Mouse (Mus musculus): Measurements from ENCODE around the gene Crybb3. TPM values are rescaled to one million over a fixed set of nuclear protein-coding genes. Genes with fewer than 3 reads are reported as not detected.

Gene Crybb3
- total RNA-seq, 4 experiments from 2014 or later, result 0.41 to 0.83 TPM; not detected in 2

DNA sequence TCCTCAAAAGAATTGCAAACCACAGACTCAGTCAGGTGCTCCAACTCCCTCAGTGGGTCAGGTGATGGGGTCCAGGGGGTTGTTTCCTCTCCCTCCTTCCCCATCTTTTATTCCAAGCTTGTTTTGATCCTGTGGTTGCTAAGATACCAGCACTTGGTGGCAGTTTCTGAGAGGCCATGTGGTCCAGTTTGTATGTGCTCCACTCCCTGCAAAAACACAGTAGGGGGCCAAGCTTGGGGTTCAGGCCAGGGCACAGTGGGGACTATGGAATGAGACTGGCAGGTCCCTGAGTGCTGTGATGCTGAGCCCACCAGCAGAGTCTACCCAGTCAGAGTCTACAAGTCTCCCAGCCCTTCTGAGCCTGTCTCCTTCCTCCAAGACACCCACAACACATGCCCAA lies 31.5 kb downstream of the Crybb3 start:
- DNase-seq (ENCODE audit: low spot score in 2 of 2), result no peak

- no peak for DNase-seq (ENCODE audit: low spot score in 2 of 2)
These were observed 35.7 kb downstream of the Crybb3 start for GRCm38 (mm10) chr5:113045511-113046273.

DNA sequence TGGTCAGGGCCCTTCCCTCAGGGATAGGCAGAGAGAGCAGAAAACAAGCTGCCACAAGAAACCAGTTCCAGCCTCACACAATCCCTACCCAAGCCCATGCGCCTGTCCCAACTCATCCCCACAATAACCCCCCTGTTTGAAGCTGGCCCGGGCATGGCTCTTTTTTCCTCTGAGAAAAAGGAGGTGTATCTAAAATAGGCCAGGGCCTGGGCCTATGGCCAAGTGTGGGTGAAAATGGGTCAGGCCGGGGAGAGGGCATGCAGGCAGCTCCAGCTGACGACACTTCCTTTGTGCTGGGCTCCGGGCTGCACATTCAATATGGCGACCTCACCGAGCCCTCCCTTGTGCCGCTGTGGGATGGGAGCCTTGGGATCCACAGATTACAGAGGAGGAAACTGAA lies 37.9 kb downstream of the Crybb3 start:
- peak; percentile 36 to 59 for DNase-seq (ENCODE audit: low spot score in 2 of 2)

- peak; percentile 37 to 78 for DNase-seq (ENCODE audit: low spot score in 2 of 2)
These were observed 39.8 kb downstream of the Crybb3 start for GRCm38 (mm10) chr5:113041567-113042071.

- DNase-seq (ENCODE audit: low spot score in 2 of 2), result no peak
These were observed 40.6 kb downstream of the Crybb3 start for GRCm38 (mm10) chr5:113040776-113041175.

DNA sequence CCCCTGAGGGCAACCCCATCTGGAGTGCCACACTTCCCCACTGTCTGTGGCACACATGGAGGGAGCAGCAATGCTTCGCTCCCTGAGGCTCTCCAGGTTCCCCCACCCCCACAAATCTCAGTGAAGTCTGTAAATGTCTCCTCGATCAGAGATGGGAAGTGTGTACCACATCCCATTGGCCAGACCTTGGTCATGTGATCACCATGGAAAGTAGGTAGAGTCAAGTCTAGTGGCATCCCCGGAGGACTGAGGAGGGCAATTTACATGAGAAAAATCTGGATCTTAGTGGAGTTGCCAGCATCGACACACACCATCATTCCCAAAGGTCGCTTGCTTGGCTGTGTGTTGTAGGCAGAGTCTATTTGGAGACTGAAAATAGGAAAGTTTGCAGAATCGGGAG lies 42.8 kb downstream of the Crybb3 start:
- no peak for DNase-seq (ENCODE audit: low spot score in 2 of 2)

DNA sequence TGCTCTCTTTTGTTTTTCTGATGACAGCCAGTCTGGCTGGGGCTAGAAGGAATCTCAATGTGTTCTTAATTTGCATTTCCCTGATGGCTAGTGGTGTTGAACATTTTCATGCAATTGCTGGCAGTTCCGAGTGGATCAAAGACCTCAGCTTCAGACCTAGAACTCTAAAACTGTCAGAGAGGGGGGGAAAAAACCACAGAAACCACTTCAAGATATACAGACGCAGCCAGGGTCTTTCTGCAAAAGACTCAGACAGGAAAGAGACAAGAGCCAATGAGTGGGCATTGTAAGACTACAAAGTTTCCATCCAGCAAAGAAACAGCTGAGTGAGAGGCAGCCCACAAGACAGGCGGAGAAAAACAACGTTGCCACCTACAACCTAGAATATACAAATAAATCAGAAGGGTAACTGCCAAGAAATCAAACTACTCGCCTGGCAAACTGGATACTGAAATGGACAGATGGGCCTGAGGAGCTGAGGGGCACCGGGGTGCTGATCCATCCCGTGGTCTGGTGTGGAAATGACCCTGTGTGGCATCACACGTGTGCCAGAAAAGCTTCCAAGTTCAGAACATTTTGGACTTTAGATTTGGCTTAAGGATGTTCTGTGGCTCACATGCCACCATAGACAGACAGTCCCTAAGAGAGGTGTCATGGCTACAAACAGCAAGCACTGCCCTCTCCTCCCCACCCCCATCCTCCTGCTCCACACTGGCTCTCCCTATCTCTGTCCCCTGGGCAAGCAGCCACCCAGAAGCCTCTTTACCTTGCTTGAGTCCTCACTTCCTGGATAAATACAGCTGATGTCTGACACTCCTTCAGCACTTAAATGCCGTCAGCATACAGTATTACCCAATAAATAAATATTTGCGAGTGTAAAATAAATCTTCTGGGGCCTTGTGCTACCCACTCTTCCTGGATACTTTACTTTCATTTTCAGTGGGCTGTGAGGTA lies 46.0 kb downstream of the Crybb3 start:
- DNase-seq (ENCODE audit: low spot score in 2 of 2), result no peak

GRCm38 (mm10) chr5:113031201-113031754 lies 50.1 kb downstream of the Crybb3 start:
- DNase-seq (ENCODE audit: low spot score in 2 of 2), result no peak

DNA sequence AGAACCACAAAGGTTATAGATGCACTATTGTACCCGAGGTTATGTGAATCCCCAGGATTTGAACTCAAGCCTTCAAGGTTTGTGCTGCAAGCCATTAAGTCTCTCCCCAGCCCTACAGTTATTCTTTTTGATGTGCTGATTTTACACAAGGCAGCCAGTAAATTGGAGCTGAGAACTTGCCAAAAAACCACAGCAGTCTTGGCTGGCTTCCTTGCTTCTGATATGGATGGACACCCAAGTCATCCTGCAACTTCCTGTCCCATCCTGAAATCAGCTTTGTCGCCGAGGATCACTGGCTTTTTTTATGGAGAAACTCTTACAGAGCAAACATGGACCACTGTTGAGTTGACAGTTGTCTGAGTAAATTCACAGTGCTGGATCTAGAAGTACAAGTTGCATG lies 51.3 kb downstream of the Crybb3 start:
- DNase-seq (ENCODE audit: low spot score in 2 of 2), result no peak

DNA sequence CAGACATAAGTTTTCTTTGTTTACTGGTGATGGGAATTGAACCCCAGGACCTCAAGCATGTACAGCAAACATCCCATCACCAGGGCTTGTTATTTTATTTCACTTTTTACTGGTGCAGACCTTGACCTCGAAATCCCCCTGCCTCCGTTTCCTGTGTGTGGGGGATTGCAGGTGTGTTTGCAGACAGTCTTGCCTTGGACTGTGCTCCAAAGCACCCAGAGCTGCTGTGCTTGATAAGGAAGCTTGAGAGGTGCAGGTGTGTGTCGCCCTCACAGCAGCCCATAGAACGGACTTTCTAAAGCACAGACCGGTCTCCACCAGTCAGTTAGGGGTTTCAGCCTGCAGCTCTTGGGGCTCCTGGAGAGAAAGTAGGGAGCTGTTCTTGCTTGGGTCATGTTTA lies 54.7 kb downstream of the Crybb3 start:
- no peak for DNase-seq (ENCODE audit: low spot score in 2 of 2)

Other genes starting within 250 kb of the Crybb3 start
- gene Myo18b, start 185.2 kb downstream of the Crybb3 start, total RNA-seq (2022), result 100 to 1,000 TPM; 340 to 389 (median 350) TPM
- 1 to 10 TPM; 5.0 to 7.0 (median 5.4) TPM for gene Grk3, start 65.8 kb downstream of the Crybb3 start, total RNA-seq (2022)
- not detected for gene Crybb2, start 11.5 kb downstream of the Crybb3 start, total RNA-seq (2022)
- 10 to 100 TPM; 21.3 to 26.3 (median 23.9) TPM for gene 2900026A02Rik, start 139.7 kb upstream of the Crybb3 start, total RNA-seq (2022)
- not detected for gene Tmem211, start 145.3 kb upstream of the Crybb3 start, total RNA-seq (2022)
- under 1 TPM; 0.29 to 0.58 (median 0.42) TPM for gene Sgsm1, start 229.2 kb upstream of the Crybb3 start, total RNA-seq (2022)

All from gastrocnemius, adult 8-10 months (tissue).